Mouse (Mus musculus): Measurements from ENCODE around the gene Fam57b.

GRCm38 (mm10) chr7:126868003-126868402 is 70.5 kb downstream of the Fam57b start:
- TF ChIP-seq GATA1 (IDR thresholded peaks at IDR 0.05; ENCODE audit: borderline replicate concordance, low read length), result no peak
- TF ChIP-seq CTCF (IDR thresholded peaks at IDR 0.05; ENCODE audit: low read depth, low read length), result no peak
- TF ChIP-seq POLR2AphosphoS5 (IDR thresholded peaks at IDR 0.05; ENCODE audit: insufficient replicate concordance, low read depth, low read length), result no peak

Measured in G1E (cell line).